Mouse (Mus musculus) ovary, postnatal 36 days (tissue): Measurements from ENCODE around the gene Tinf2.

Source experiments
- DNase-seq: peaks from one replicate; pipeline ENCODE4 v3.0.0; 2022; ENCODE audit warnings: low spot score, mixed read lengths

Gene Tinf2

DNA sequence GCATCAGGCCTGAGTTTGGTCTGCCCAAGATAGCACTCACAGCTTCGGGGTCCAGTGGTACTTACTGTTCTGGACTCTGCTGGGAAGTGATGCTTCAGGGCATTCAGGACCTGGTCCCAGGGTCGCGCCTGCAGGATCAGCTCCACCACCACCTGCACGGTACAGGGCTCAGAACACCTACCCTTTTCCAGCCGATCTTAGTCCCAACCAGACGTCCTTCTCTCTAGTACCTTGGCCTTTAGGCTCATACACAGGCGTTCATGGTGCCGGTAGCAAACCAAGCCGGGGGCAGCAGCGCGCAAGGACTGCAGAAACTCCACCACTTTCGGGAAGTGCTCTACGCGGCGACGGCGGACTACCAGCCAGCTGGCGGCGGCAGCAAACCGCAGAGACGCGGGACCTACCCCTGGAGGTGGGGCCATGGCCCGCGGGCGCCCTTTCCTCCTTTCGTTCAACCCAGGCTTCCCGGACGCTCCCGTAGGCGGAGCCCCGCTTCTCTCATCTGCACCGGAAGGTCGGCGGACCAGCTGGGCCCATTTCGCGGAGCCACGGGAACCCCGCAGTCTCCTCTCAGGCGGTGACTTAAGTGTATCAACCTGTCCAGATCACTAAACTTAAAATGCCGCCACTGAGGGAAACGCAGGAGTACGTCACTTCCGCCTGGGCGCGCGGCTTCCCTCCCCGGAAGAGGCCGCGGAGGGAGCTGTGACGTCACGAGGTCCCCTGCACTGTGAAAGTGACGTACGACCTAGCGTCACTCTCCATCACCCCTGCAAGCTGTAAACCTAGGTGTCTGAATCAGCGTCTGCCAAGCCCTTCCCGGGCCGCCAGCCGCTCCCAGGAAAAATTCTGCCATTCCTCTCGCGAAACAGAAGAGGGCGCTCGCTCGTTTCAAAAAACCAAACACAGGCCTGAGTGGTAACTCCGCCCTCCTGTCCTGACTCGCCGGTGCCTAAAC, at the start of gene Tinf2:
TSS of gene Tinf2 (minus strand) at position 661 of the 958 bp plus-strand sequence.
- DNase-seq = peak; percentile 90

DNA sequence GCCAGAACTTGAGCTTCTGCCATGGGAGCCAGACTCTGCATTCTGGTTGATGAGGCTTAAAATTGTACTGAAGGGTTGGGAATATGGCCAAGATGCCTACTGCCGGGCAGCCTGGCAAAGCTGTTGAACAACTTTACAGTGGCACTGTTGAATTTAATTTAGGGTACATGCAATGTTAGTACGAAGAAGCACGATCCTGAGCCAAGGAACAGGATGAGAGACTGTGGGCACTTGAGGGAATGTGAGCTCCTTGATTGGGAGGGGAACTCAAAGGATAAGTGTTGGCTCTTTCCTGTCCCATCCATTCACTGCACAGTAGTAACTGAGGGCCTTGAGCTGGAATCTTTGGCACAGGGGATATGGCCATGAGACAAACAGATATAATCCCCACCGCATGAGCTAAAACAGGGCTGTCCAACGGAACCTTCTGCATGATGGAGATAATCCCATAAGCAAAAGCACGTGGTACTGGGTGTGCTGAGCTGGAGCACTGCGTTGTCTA, 49.0 kb upstream of the Tinf2 start:
- no peak for DNase-seq

GRCm38 (mm10) chr14:55730116-55730515, 48.5 kb upstream of the Tinf2 start:
- DNase-seq = no peak

DNA sequence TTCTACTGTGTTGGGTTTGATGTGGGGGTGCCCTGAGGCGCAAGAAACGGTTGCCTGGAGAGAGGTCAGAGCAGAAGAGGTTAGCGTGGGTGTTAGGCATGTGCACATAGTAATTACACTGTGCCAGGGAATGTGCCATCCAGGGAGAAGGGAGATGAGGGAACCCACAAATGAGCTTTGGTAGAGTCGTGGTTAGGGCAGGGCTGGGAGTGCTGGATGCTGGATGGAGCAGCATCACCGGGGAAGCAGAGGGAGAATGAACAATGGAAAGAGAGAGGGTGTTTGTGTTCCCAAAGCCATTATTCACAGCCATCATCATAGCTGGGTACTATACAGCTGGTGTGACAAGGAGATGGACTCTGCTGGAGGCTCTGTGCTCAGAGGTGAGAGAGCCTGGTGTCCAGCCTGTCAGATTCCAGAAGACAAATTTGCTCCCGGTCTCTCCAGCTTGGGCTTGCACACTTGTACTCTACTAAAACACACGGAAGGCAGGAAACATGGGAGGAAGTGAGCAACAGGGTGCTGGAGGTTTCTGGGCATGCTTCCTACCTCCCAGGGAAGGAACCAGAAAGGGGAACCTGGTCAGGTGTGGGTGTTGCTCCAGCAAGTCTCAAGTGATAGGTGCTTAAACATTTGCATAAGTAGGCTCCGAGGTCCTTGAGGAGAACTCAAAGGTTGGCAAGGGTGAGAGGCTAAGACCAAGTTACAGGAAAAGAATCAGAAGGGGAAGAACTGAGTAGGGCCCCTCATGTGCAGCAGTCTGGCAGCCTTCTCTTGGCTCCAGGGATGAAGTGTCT, 46.5 kb upstream of the Tinf2 start:
- no peak for DNase-seq

DNA sequence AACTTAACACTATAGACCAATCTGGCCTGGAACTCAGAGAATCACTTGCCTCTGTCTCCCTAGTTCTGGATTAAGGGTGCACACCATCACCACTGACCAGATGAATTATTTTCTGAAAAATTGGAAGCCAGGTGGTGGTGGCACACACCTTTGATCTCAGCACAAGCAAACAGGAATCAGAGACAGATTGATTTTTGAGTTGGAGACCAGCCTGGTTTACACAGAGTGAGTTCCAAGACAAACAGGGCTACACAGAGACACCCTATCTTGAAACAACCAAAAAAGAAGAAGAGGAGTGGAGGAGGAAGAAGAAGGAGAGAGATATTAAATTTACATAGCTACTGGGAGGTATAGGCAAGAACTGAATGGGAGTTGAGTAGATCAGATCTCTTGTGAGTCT, 44.6 kb upstream of the Tinf2 start:
- no peak for DNase-seq

DNA sequence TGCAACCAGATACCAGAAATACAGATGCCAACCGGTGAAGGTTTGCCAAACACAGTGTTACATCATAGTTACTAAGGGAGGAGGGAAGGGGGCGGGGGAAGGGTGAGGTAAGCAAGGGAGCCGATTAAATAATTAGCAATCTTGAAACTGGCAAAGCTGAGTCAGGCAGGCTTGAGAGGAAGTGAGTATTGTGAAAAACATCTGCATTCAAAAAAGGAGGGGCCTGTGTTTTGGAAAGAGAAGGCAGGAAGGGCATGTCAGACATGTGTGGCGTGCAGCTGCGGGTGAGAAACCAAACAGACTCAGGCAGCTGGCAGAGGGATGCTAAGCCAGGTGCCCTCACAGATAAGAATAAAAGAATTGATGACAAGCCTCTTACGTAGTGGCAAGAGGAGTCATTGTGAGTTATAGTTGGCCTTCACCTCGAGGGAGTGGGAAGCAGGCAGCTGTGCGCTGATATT, 42.8 kb upstream of the Tinf2 start:
- no peak for DNase-seq

GRCm38 (mm10) chr14:55723433-55723832, 41.8 kb upstream of the Tinf2 start:
- DNase-seq = no peak

DNA sequence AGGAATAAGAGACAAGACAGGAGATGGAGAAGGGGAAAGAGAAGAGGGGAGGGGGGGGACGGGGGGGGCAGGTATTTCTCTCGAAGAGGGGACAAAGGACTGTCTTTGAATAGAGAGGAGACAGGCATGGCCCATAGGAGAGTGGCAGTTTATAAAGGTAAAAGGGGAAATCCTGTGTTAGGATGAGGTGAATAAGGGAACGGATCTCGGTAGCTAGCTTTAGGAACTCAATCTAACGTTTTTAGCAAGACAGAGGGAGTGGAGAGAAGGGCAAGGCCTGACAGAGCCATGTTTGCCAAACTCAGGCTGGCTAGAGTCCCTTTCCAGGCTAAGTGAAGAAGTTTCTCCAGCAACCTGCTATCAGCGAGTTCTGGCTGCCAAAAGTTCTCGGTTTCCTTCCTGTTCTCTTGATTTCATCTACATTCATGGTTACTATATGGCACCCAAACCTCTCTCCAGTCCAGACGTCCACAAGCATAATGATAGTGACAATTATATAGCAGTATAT, 40.9 kb upstream of the Tinf2 start:
- no peak for DNase-seq

GRCm38 (mm10) chr14:55721700-55722437, 40.2 kb upstream of the Tinf2 start, which contains the start of gene Rabggta:
Gene Rabggta (minus strand): TSS chr14:55722263.
- DNase-seq = peak; percentile 93

GRCm38 (mm10) chr14:55721076-55721475, 39.5 kb upstream of the Tinf2 start:
- DNase-seq = no peak

- no peak for DNase-seq
Observed at GRCm38 (mm10) chr14:55720666-55721065, 39.0 kb upstream of the Tinf2 start.

DNA sequence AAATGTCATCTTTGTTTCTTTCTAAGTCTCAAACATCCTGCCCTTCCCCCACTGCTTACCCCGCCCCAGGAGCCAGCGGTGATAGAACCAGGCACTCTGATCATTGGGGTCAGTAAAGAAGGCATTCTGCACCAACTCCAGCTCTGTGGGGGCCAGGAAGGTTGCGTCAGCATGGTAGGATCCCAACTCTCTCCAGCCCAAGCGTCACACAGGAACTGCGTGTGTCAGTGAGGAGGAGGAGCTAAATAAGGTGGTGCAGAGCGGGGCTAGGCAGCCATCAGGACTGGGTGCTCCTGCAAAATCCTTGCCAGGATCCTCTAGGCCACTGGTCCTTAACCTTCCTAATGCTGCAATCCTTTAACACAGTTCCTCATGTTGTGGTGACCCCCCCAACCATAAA, 38.1 kb upstream of the Tinf2 start:
- no peak for DNase-seq

GRCm38 (mm10) chr14:55716884-55717283, 35.3 kb upstream of the Tinf2 start:
- no peak for DNase-seq

DNA sequence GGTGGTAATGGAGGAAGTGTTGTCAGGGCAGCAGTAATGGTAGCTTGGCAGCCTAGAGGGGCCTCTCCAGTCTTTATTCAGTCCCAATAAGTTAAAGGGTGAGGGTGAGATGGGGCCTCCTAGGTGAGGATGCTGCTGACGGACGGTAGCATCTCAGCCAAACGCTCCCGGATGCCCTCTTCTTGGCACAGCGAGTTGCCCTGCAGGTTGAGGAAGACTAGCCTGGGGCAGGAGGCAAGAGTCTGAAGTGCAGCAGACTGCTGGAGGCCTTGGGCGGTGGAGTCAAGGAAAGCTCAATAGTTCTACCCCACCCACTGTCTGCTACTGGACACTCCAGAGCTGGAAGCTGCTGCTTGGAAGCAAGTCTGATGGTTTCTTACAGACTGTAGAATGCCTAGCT, 34.7 kb upstream of the Tinf2 start:
- DNase-seq = no peak

DNA sequence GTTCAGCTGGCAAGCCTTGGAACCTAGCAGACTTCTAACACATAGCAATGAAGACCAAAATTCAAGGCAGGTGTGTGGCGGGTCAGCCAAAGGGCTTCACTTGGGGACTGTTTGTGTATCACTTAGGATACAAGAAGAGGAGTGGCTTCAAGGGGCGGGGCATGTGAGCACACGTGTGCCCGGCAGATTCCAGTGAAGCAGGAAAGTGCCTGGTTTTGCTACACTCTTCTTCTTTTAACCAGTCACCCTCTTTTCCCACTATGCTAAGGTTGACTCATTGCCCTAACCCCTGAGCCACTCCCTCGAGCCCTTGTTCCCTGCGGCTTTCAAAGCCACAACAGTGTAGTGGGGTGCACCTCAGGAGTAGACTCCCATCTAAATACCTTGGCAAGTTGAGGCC, 33.3 kb upstream of the Tinf2 start:
- DNase-seq = no peak

DNA sequence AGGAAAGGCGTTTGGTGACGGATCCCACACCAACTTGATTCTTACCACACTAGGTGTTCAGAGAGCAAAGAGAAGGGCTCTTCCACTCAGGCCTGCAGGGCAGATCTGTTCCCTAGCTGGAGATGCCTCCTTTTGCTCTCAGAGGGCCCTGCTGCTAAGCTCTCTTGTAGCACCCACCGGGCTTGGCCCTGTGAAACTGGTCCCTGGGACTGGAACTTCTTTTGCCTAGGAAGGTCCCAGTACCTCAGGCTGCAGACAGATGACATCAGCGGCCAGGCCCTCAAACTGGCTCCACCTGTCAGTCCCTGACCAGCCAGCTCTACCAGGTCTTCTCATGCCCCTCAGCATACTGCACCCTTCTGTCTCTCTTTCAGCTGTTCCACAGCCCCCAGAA, 32.1 kb upstream of the Tinf2 start, which contains the start of gene Tgm1:
TSS of gene Tgm1 (minus strand) at position 198 of the 394 bp plus-strand sequence.
- DNase-seq = no peak

DNA sequence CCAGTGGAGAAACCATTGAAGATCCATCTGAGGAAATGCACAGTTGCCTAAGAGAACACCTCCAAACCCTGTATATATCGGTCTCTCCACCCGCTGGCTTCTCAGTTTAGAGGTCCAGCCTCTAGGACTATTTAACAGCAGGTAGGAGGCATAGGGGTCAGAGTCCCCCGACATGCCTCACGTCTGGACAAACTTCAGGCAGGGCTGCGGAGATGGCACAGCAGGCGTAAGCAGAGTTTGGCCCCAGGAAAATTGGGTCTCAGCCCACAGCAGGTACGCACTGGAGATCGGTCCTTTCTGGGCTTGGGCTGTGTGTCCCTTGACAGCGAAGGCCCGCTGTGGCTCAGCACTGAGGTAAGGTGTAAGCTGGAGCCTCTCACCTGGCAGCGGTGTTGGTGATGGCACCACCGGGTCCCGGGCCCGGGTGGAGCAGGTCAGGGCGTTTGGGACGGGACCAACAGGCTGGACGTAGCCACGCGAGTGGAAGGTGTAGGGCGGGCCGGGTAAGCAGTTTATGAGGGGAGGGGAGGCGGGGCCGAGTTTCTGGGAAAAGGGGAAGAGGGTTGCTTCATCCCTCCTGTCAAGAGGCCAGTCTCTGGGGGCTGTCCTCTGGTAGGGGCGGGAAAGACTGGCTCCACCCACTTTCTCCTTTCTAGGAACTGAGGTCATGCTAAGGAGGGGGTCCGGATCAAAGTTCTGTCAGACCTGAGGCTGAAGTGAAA, 31.5 kb upstream of the Tinf2 start:
- peak; percentile 23 for DNase-seq

DNA sequence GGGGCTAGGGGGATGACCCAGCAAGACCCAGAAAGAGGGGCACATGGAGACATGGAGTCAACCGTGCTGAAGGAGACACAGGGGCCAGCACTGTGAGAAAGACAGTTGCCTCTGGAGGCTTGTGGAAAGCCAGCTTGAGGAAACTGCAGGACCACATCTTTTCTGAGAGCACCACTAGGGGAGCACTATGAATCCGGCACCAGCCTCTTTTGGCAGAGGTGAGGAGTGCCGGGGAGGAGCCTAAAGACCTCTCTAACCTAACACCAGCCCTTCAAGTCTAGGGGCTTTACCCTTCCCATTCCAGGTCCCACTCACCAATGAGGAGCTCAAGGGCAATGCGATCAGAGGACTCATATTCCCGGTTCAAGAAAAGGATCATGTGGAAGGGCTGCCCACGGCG, 30.2 kb upstream of the Tinf2 start:
- no peak for DNase-seq

- DNase-seq = no peak
Observed at GRCm38 (mm10) chr14:55709509-55709908, 27.9 kb upstream of the Tinf2 start.

- no peak for DNase-seq
Observed at GRCm38 (mm10) chr14:55707397-55707796, 25.8 kb upstream of the Tinf2 start.

DNA sequence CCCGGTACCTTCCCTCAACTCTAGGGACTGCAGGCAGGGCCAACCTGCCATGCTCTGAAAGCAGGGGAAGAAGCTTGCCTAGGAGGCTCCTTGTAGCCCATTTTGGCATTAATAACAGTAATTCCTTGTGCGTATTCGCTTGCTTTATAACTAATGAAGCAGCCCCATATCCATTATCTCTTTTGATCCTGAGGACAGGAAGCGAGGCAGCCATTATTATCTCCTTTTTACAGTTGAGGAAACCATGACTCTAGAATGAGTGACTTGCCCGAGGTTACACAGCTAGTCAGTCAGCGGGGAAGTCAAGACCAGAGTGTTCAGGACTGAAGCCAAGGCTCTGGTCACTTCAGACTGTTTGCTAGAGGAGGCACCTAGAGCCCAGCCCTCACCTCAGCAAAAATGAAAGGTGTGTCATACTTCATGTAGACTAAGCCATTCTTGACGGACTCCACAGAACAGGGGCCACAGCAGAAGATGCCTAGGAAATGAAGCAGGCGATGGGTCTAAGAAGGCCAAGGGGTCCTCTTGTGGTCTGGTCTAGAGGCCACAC, 24.5 kb upstream of the Tinf2 start:
- no peak for DNase-seq
